Mouse (Mus musculus) limb, embryonic 12.5 days (tissue): ENCODE results near the gene Sema3c. TPM values are rescaled to one million over a fixed set of nuclear protein-coding genes. Genes with fewer than 3 reads are reported as not detected.

Experiments used
- polyA plus RNA-seq: library from polyadenylated mRNA; unstranded; fragments of >200 nt; fragmentation: Nextera tagmentation; extraction: Ambion mirVana; gene quantifications from 2 replicates; pipeline ENCODE4 v1.2.1, GENCODE M21; 2016

The Sema3c gene
- polyA plus RNA-seq, 1 experiment from 2014 or later = 38.5 TPM

Other genes with a start within 250 kb of the Sema3c start
- gene Speer4f2, start 201.1 kb upstream of the Sema3c start, polyA plus RNA-seq = not detected in 2 replicates
- gene Speer4f1, start 98.2 kb upstream of the Sema3c start, polyA plus RNA-seq = not detected in 2 replicates